Mouse (Mus musculus): ENCODE measurements around the gene Rad54l. TPM values are rescaled to one million over a fixed set of nuclear protein-coding genes. Genes with fewer than 3 reads are reported as not detected.

Rad54l gene
- polyA plus RNA-seq (2014; fragmentation: Nextera tagmentation; extraction: Ambion mirVana): 35.9 and 43.2 TPM in 2 replicates

DNA sequence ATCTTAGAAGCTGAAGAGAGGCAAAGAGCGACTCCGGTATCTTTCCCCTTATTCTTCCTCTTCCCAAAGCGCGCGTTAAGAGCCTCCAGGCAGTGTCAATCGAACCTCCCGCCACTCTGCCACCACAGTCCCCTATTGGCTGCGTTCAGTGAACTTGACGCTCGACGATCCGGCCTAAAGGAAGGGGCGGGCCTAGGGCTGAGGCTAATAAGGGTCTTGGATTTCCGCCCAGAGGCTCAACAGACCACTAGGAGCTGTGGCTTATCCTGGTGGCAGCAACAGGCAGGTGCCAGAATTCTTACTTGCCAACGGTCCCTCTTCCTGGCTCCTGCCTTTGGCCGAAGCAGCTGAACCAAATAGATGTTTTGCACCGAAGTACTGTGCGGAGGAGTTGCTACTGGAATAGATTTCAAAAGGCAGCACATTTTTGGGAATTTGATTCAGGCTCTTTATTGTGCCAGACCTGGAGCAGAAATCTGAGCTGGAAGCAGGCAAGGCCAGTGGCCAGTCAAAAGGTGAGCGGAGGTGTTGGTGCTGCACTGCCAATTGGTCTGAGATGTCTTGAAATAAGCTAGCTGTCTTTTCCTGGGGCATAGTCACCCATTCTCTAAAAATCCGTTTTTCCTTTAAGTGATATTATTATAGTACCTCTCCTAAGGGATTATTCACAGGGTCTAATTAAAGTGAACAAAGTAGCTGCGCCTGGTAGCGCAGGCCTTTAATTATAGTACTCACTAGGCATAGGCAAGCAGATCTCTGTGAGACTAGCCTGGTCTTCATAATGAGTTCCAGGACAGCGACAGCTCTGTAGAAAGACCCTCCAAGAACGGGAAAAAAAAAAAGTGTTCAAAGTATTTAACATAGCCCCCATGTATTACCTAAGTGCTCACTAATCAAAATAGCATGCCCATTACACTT, at the start of gene Rad54l, which contains the start of gene Pomgnt1:
Gene Rad54l, minus strand, starts transcription at position 89 of the 918 bp plus-strand sequence.
Gene Pomgnt1, plus strand, starts transcription at position 239 of the 918 bp plus-strand sequence.
- Histone ChIP-seq H3K4me2 (peak within 1 kb of the TSS; percentile 80), H3K4me1 (ENCODE audit: insufficient read depth) (no peaks in the 10 kb centered on the region), H3K9ac (peak within 1 kb of the TSS; percentile 60), H3K27me3 (ENCODE audit: insufficient read depth, low read length) (no peaks in the 10 kb centered on the region), H3K36me3 (ENCODE audit: insufficient read depth) (peaks cover 4% of the 10 kb centered on the region), H3K9me3 (ENCODE audit: low read depth, low read length) (no peaks in the 10 kb centered on the region), H3K27ac (ENCODE audit: low read depth) (peak within 1 kb of the TSS; percentile 71; the same call in 1 of the 2 replicates), H3K4me3 (ENCODE audit: low read depth, low read length) (peak within 1 kb of the TSS; percentile 60)
- WGBS: 5% methylated on average over 24 of the region's 24 CpGs
- peak; percentile 100 for ATAC-seq (ENCODE audit: insufficient read depth)
- peak; percentile 99 for DNase-seq
- TF ChIP-seq CTCF (IDR thresholded peaks at IDR 0.05; ENCODE audit: low read depth): peak; percentile 59

DNA sequence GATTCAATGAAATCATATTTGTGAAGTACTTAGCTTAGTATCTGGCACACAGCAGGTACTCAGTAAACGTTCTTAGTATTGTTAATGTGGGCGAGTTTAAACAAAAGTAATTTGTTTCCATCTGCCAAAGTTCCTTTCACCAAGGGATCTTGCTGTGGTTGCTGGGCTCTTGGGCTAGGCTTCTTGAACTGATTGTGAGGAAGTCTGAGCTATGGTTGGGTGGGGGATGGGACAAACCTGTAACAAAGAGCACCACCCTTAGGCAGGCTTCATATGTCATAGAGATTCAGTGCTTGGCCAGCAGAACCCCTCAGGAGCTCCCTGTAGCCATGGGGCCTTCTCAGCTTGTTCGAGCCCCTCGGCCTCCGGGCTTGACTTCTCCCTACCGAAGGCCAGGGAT, 49.6 kb upstream of the Rad54l start, which contains the start of the genes 1700042G07Rik and Gm49337:
Gene 1700042G07Rik, plus strand, starts transcription at position 301 of the 400 bp plus-strand sequence.
Gene Gm49337, plus strand, starts transcription at position 313 of the 400 bp plus-strand sequence.
- DNase-seq (no peak), ATAC-seq (ENCODE audit: insufficient read depth) (no peak)
- H3K27me3 ChIP-seq (ENCODE audit: insufficient read depth, low read length): no peaks in the 10 kb centered on the region
- no peak for TF ChIP-seq CTCF (IDR thresholded peaks at IDR 0.05; ENCODE audit: low read depth)
- no peaks in the 10 kb centered on the region for H3K9me3 ChIP-seq (ENCODE audit: low read depth, low read length)
- 85% methylated on average over 6 of the region's 6 CpGs for WGBS
- H3K4me2 ChIP-seq: no peak within 1 kb of the TSS
- H3K4me1 ChIP-seq (ENCODE audit: insufficient read depth): peaks cover 15% of the 10 kb centered on the region
- H3K4me3 ChIP-seq (ENCODE audit: low read depth, low read length): no peak within 1 kb of the TSS
- no peak within 1 kb of the TSS for H3K9ac ChIP-seq
- no peaks in the 10 kb centered on the region for H3K36me3 ChIP-seq (ENCODE audit: insufficient read depth)
- H3K27ac ChIP-seq (ENCODE audit: low read depth): no peak within 1 kb of the TSS

DNA sequence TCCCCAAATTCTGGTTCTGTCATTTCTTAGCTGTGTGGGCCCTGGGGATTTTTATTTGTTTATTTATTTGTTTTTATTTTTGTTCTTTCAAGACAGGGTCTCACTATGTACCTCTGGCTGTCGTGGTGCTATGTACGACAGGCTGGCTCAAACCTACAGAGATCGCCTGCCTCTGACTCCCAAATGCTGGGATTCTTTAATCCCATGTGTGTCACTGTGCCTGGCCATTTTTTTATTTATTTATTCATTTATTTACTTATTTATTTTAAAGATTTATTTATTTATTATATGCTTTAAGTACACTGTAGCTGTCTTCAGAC, 45.8 kb upstream of the Rad54l start:
- 64% methylated on average over 3 of the region's 3 CpGs for WGBS
- ATAC-seq (ENCODE audit: insufficient read depth): no peak

DNA sequence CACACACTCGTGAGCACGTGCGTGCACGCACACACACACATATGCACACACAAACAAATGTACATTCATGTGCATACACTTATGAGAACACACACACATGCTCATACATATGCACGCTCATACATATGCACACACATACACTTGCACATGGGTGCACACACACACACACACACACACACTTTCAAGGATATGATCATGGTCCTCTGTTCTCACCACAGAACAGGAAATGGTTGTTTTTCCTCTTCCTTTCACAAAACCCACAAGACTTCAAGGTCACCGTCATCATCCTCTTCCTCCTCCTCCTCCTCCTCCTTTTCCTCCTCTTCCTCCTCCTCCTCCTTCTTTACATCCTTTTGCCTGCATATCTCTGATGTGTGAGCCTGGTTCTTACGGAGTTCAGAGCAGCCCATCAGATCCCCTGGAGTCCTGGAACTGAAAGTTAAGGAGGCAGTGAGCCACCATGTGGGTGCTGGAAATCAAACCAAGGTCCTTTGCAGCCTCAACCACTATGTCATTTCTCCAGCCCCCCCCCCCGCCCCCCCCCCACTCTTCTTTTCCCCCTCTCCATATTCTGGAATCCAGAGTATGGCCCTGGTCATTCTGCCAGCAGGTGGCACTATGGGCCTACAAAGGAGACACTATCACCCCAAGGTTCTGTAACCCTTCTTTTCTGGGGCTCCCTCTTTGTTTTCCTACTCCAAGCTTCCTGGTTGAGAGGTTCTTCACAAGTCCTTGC, 45.3 kb upstream of the Rad54l start:
- Histone ChIP-seq H3K4me1 (ENCODE audit: insufficient read depth) (peaks cover 8% of the 10 kb centered on the region; the same call in 1 of the 2 replicates), H3K9me3 (ENCODE audit: low read depth, low read length) (no peaks in the 10 kb centered on the region), H3K36me3 (ENCODE audit: insufficient read depth) (no peaks in the 10 kb centered on the region), H3K4me3 (ENCODE audit: low read depth, low read length) (no peak overlapping the region), H3K4me2 (no peak overlapping the region), H3K27ac (ENCODE audit: low read depth) (no peak overlapping the region), H3K27me3 (ENCODE audit: insufficient read depth, low read length) (no peaks in the 10 kb centered on the region), H3K9ac (no peak overlapping the region)
- peak; percentile 36; the same call in 1 of the 2 replicates for ATAC-seq (ENCODE audit: insufficient read depth)
- WGBS: 66% methylated on average over 8 of the region's 8 CpGs
- peak; percentile 78 for TF ChIP-seq CTCF (IDR thresholded peaks at IDR 0.05; ENCODE audit: low read depth)
- DNase-seq: peak; percentile 86

More for the DNA sequence above, 45.8 kb upstream of the Rad54l start:
- Histone ChIP-seq H3K36me3 (ENCODE audit: insufficient read depth) (no peaks in the 10 kb centered on the region), H3K4me1 (ENCODE audit: insufficient read depth) (peaks cover 10% of the 10 kb centered on the region), H3K9me3 (ENCODE audit: low read depth, low read length) (no peaks in the 10 kb centered on the region), H3K27me3 (ENCODE audit: insufficient read depth, low read length) (no peaks in the 10 kb centered on the region), H3K27ac (ENCODE audit: low read depth) (no peak overlapping the region), H3K9ac (no peak overlapping the region), H3K4me3 (ENCODE audit: low read depth, low read length) (no peak overlapping the region), H3K4me2 (no peak overlapping the region)
- TF ChIP-seq CTCF (IDR thresholded peaks at IDR 0.05; ENCODE audit: low read depth): no peak
- no peak for DNase-seq

DNA sequence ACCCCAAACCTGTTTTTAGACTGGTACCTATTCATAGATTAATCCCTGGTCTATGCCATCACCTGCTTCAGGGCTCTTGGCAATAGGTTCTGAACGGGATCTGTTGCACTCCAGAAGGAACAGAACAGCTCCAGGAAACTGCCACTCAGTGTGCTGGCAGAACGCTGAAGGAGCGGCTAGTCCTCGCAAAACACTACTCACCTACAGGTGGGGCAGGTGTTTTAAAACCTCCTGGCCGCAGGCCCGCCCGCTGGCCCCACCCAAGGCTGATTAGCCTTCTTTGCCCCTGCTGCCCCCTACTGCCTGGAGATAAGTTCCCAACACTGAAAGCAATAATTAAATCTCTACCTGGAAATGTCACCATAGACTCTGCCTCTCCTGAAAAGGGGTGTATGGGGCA, 43.9 kb upstream of the Rad54l start, which contains the start of gene Tspan1:
Gene Tspan1, minus strand, starts transcription at position 198 of the 400 bp plus-strand sequence.
- Histone ChIP-seq H3K36me3 (ENCODE audit: insufficient read depth) (no peaks in the 10 kb centered on the region), H3K9ac (no peak within 1 kb of the TSS), H3K4me3 (ENCODE audit: low read depth, low read length) (no peak within 1 kb of the TSS), H3K9me3 (ENCODE audit: low read depth, low read length) (no peaks in the 10 kb centered on the region), H3K4me1 (ENCODE audit: insufficient read depth) (peaks cover 8% of the 10 kb centered on the region; the same call in 1 of the 2 replicates), H3K27me3 (ENCODE audit: insufficient read depth, low read length) (no peaks in the 10 kb centered on the region), H3K4me2 (no peak within 1 kb of the TSS), H3K27ac (ENCODE audit: low read depth) (no peak within 1 kb of the TSS)
- 19% methylated on average over 7 of the region's 7 CpGs for WGBS
- DNase-seq: peak; percentile 60
- no peak for ATAC-seq (ENCODE audit: insufficient read depth)
- peak; percentile 58 for TF ChIP-seq CTCF (IDR thresholded peaks at IDR 0.05; ENCODE audit: low read depth)

DNA sequence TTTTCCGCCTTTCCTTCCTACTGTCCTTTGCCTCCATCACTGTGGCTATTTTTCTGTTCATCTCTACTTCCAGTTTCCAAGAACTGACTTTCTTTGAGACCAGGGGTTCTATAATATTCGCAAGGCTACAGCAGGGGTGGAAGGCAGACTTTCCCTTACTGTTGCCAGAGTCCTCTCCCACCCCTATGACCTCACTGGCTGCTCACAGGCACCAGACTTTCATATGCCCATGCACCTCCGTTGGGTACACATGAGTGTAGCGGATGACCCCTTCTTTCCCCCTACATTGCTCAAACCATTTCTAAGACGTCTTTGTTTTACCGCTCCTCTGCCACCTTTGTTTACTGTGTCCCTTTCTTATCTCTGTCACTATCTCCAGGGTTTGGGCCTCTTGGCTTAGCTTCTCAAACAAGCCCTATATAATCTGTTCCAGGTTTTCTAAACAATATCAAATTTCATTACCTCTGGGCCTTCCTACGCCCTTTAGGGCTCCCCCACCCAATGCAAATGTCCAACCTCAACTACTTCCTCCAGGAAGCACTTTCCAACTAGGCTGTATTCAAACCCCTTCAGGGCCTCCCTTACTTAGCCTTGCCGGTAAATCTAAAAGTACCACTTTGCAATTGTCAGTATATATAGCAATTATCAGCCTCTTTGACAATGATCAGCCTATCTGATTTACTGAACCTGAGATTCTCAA, 42.4 kb upstream of the Rad54l start:
- H3K9me3 ChIP-seq (ENCODE audit: low read depth, low read length): no peaks in the 10 kb centered on the region
- H3K4me1 ChIP-seq (ENCODE audit: insufficient read depth): peaks cover 8% of the 10 kb centered on the region; the same call in 1 of the 2 replicates
- H3K9ac ChIP-seq: no peak overlapping the region
- TF ChIP-seq CTCF (IDR thresholded peaks at IDR 0.05; ENCODE audit: low read depth): no peak
- WGBS: 34% methylated on average over 8 of the region's 8 CpGs
- H3K4me3 ChIP-seq (ENCODE audit: low read depth, low read length): no peak overlapping the region
- peak overlapping the region; percentile 55 for H3K27ac ChIP-seq (ENCODE audit: low read depth)
- ATAC-seq (ENCODE audit: insufficient read depth): no peak
- 0 out of 2 replicates have a peak, but pooled peaks cover under 1% of the 10 kb centered on the region for H3K36me3 ChIP-seq (ENCODE audit: insufficient read depth)
- H3K4me2 ChIP-seq: no peak overlapping the region
- DNase-seq: no peak
- no peaks in the 10 kb centered on the region for H3K27me3 ChIP-seq (ENCODE audit: insufficient read depth, low read length)

Measured in lung, embryonic 14.5 days (tissue).